Comparison of ENCODE assay signal across 25 mouse cellular contexts in the genomic region with DNA sequence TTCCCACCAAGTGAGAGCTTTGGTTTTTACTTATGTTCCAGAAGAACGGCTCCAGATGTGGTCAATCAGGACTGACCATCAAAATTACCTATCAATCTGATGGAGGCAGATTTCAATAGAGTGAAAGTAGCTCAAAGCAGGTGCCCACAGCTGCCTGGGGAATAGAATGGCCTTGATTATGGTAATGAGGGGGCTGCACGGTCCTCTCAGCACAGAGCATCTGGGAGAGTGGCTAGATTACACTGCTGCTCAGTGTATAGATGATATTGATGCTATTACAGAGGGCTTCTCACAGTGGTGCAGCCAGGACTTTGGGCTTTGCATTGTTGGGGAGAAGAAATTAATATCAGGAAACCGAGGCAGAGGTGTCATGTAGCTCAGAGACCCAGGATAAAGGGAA. TPM values are rescaled to one million over a fixed set of nuclear protein-coding genes. Genes with fewer than 3 reads are reported as not detected.
DNase-seq lines count a peak whose midpoint lies in the region; ATAC-seq and TF ChIP-seq lines count a peak whose summit lies in the region.
"Had no signal": no experiment of that assay in that cellular context is flagged by ENCODE, and none has a peak within 500 bp of the region (broad histone marks: within the 10 kb centered on the region; RNA-seq: fewer than 3 reads in every experiment).

No protein-coding gene starts in this region.

- WGBS in midbrain, embryonic 11.5 days: 56% methylated on average over 3 of the region's 3 CpGs
- 35% methylated on average over 3 of the region's 3 CpGs for WGBS in midbrain, embryonic 14.5 days
- 67% methylated on average over 3 of the region's 3 CpGs for WGBS in embryonic facial prominence, embryonic 10.5 days
- 22% methylated on average over 3 of the region's 3 CpGs for WGBS in forebrain, embryonic 16.5 days

- TF ChIP-seq CTCF in brain, embryonic 14.5 days (IDR thresholded peaks at IDR 0.05; ENCODE audit: borderline replicate concordance, extremely low read depth, insufficient read depth, insufficient read length): no peak

- H3K9me3 ChIP-seq in midbrain, embryonic 11.5 days (ENCODE audit: control insufficient read depth, low read length): no peaks in the 10 kb centered on the region
- no peaks in the 10 kb centered on the region for H3K9me3 ChIP-seq in midbrain, embryonic 14.5 days (ENCODE audit: control insufficient read depth, low read length)
- H3K9me3 ChIP-seq in embryonic facial prominence, embryonic 10.5 days: no peaks in the 10 kb centered on the region
- no peaks in the 10 kb centered on the region for H3K9me3 ChIP-seq in forebrain, embryonic 16.5 days (ENCODE audit: control insufficient read depth, low read length)
- H3K9me3 ChIP-seq: embryonic facial prominence, embryonic 15.5 days; hindbrain, embryonic 15.5 days; limb, embryonic 12.5 days had no signal

- no peak for DNase-seq in midbrain, embryonic 11.5 days (ENCODE audit: low spot score, missing footprints)
- DNase-seq in midbrain, embryonic 14.5 days: no peak
- peak; percentile 57 for DNase-seq in brain, embryonic 14.5 days (ENCODE audit: low read depth)
- peak; percentile 27 for DNase-seq in embryonic facial prominence, embryonic 10.5 days (ENCODE audit: low spot score)
- no peak for DNase-seq in kidney, adult 11 months
- DNase-seq in kidney, postnatal 10 days: no peak
- DNase-seq: adrenal gland, postnatal 10 days; cerebellum, adult 2 months; cerebellum, postnatal 36 days; embryo, embryonic 11 days; gastrocnemius, postnatal 10 days; kidney, postnatal 36 days; layer of hippocampus, postnatal 36 days; lung, adult 18-20 months; lung, postnatal 10 days; thymus, adult 18-20 months; thymus, postnatal 4 days had no signal

- no peak overlapping the region for H3K4me3 ChIP-seq in midbrain, embryonic 11.5 days (ENCODE audit: low read depth, low read length)
- no peak overlapping the region for H3K4me3 ChIP-seq in midbrain, embryonic 14.5 days (replicated peaks; ENCODE audit: low read depth, low read length)
- H3K4me3 ChIP-seq in embryonic facial prominence, embryonic 10.5 days: no peak overlapping the region
- H3K4me3 ChIP-seq in forebrain, embryonic 16.5 days (replicated peaks; ENCODE audit: low read length): no peak overlapping the region
- H3K4me3 ChIP-seq: embryonic facial prominence, embryonic 15.5 days; hindbrain, embryonic 15.5 days; limb, embryonic 12.5 days had no signal

- no peak overlapping the region for H3K27ac ChIP-seq in midbrain, embryonic 11.5 days (ENCODE audit: low read depth, low read length)
- no peak overlapping the region for H3K27ac ChIP-seq in midbrain, embryonic 14.5 days (replicated peaks; ENCODE audit: low read depth, low read length)
- H3K27ac ChIP-seq in embryonic facial prominence, embryonic 10.5 days (replicated peaks): no peak overlapping the region
- no peak overlapping the region for H3K27ac ChIP-seq in forebrain, embryonic 16.5 days (ENCODE audit: low read length)
- H3K27ac ChIP-seq: embryonic facial prominence, embryonic 15.5 days; hindbrain, embryonic 15.5 days; limb, embryonic 12.5 days had no signal

- no peak for TF ChIP-seq POLR2A in brain, embryonic 14.5 days (IDR thresholded peaks at IDR 0.05; ENCODE audit: borderline replicate concordance, extremely low read depth, insufficient read depth, insufficient read length, poor library complexity, severe bottlenecking)

- H3K9ac ChIP-seq in midbrain, embryonic 11.5 days (ENCODE audit: low read length): no peak overlapping the region
- no peak overlapping the region for H3K9ac ChIP-seq in midbrain, embryonic 14.5 days (replicated peaks; ENCODE audit: low read length)
- no peak overlapping the region for H3K9ac ChIP-seq in forebrain, embryonic 16.5 days (replicated peaks; ENCODE audit: low read depth, low read length)
- H3K9ac ChIP-seq: embryonic facial prominence, embryonic 15.5 days; hindbrain, embryonic 15.5 days; limb, embryonic 12.5 days had no signal

- no peaks in the 10 kb centered on the region for H3K36me3 ChIP-seq in midbrain, embryonic 11.5 days (ENCODE audit: control insufficient read depth, insufficient read depth, low read length)
- no peaks in the 10 kb centered on the region for H3K36me3 ChIP-seq in midbrain, embryonic 14.5 days (ENCODE audit: control insufficient read depth, insufficient read depth, low read length)
- no peaks in the 10 kb centered on the region for H3K36me3 ChIP-seq in embryonic facial prominence, embryonic 10.5 days (replicated peaks)
- H3K36me3 ChIP-seq in forebrain, embryonic 16.5 days (ENCODE audit: control insufficient read depth, insufficient read depth): no peaks in the 10 kb centered on the region
- H3K36me3 ChIP-seq: embryonic facial prominence, embryonic 15.5 days; hindbrain, embryonic 15.5 days; limb, embryonic 12.5 days had no signal

- peak; percentile 80 for ATAC-seq in midbrain, embryonic 11.5 days (ENCODE audit: low FRiP score)
- no peak for ATAC-seq in midbrain, embryonic 14.5 days (ENCODE audit: low FRiP score, low TSS enrichment)
- peak; percentile 76 for ATAC-seq in forebrain, embryonic 16.5 days
- ATAC-seq: activated CD4-positive, CD25-positive, alpha-beta regulatory T cell, adult 4 months; intestine, embryonic 16.5 days had no signal

- peaks cover 7% of the 10 kb centered on the region; the same call in 1 of the 2 replicates for H3K4me1 ChIP-seq in midbrain, embryonic 11.5 days (ENCODE audit: control insufficient read depth, insufficient read depth, low read length)
- 0 out of 2 replicates have a peak, but pooled peaks cover 6% of the 10 kb centered on the region for H3K4me1 ChIP-seq in midbrain, embryonic 14.5 days (ENCODE audit: control insufficient read depth, insufficient read depth, low read length)
- H3K4me1 ChIP-seq in embryonic facial prominence, embryonic 10.5 days: peaks cover 11% of the 10 kb centered on the region
- H3K4me1 ChIP-seq in forebrain, embryonic 16.5 days (replicated peaks; ENCODE audit: control insufficient read depth, insufficient read depth, low read length): peaks cover 9% of the 10 kb centered on the region
- H3K4me1 ChIP-seq: embryonic facial prominence, embryonic 15.5 days; hindbrain, embryonic 15.5 days had no signal

- H3K27me3 ChIP-seq in midbrain, embryonic 11.5 days (ENCODE audit: control insufficient read depth, insufficient read depth, low read length): no peaks in the 10 kb centered on the region
- no peaks in the 10 kb centered on the region for H3K27me3 ChIP-seq in midbrain, embryonic 14.5 days (ENCODE audit: control insufficient read depth, insufficient read depth, low read length)
- H3K27me3 ChIP-seq in embryonic facial prominence, embryonic 10.5 days (replicated peaks; ENCODE audit: low read depth, poor library complexity, severe bottlenecking): no peaks in the 10 kb centered on the region
- H3K27me3 ChIP-seq in forebrain, embryonic 16.5 days (replicated peaks; ENCODE audit: control insufficient read depth, insufficient read depth, low read length): no peaks in the 10 kb centered on the region
- H3K27me3 ChIP-seq: embryonic facial prominence, embryonic 15.5 days; hindbrain, embryonic 15.5 days; limb, embryonic 12.5 days had no signal

- H3K4me2 ChIP-seq in midbrain, embryonic 11.5 days: no peak overlapping the region
- H3K4me2 ChIP-seq in midbrain, embryonic 14.5 days (ENCODE audit: low read length): no peak overlapping the region
- no peak overlapping the region for H3K4me2 ChIP-seq in forebrain, embryonic 16.5 days (ENCODE audit: low read length)
- H3K4me2 ChIP-seq: embryonic facial prominence, embryonic 15.5 days; heart, embryonic 11.5 days; hindbrain, embryonic 15.5 days; limb, embryonic 12.5 days; liver, embryonic 11.5 days had no signal

RNA-seq across cellular contexts. Expression of a gene that starts 58.5 kb away (rescaled TPM):
- polyA plus RNA-seq in midbrain, embryonic 11.5 days (2014; fragmentation: Nextera tagmentation; extraction: Ambion mirVana): 0.36 and 0.66 TPM in 2 replicates
- polyA plus RNA-seq in midbrain, embryonic 14.5 days (2014; fragmentation: Nextera tagmentation; extraction: Ambion mirVana): 0.15 and 0.68 TPM in 2 replicates
- polyA plus RNA-seq in brain, embryonic 14.5 days (2012; rRNA removed): 0.29 and 0.38 TPM in 2 replicates
- polyA plus RNA-seq in embryonic facial prominence, embryonic 10.5 days (2016; fragmentation: Nextera tagmentation; extraction: Ambion mirVana): 2.5 and 2.8 TPM in 2 replicates
- 0.25 TPM in 2 replicates for polyA plus RNA-seq in forebrain, embryonic 16.5 days (2015; fragmentation: Nextera tagmentation; extraction: Ambion mirVana)

Comparison
In these comparisons a context has a peak if more than half of its experiments do, and no peak if none do; other contexts are left out.
1. DNase-seq: peak in brain, embryonic 14.5 days (single experiment) and embryonic facial prominence, embryonic 10.5 days (single experiment); none in midbrain, embryonic 11.5 days (single experiment), midbrain, embryonic 14.5 days (single experiment), kidney, adult 11 months (single experiment) and kidney, postnatal 10 days (single experiment).